ENCODE assay signal across 11 mouse cellular contexts in genomic region chr8:39313854-39314253, GRCm38 (mm10).
DNase-seq lines count a peak whose midpoint lies in the region; ATAC-seq lines count a peak whose summit lies in the region.
"Had no signal": no experiment of that assay in that cellular context is flagged by ENCODE, and none has a peak within 500 bp of the region (broad histone marks: within the 10 kb centered on the region; RNA-seq: fewer than 3 reads in every experiment).

No protein-coding gene starts in this region.

- ATAC-seq in erythroid progenitor cell, adult 5-6 weeks (replicated peaks; ENCODE audit: low FRiP score, poor library complexity, severe bottlenecking), result no peak
- ATAC-seq in megakaryocyte-erythroid progenitor cell, adult 5-6 weeks (replicated peaks; ENCODE audit: low FRiP score, low TSS enrichment, poor library complexity, severe bottlenecking), result no peak
- ATAC-seq: intestine, embryonic 16.5 days had no signal

- DNase-seq in left cerebral cortex, adult 11 months (ENCODE audit: low spot score), result peak; percentile 43
- no peak for DNase-seq in left cerebral cortex, postnatal 10 days (ENCODE audit: extremely low spot score in 1 of 2, low spot score in 2 of 2)
- DNase-seq in cerebellum, adult 11-12 months, result peak; percentile 16
- peak; percentile 44 to 69 for DNase-seq in frontal cortex, adult 2 months (ENCODE audit: extremely low spot score in 1 of 2, low spot score in 1 of 2)
- peak; percentile 34 for DNase-seq in lung, postnatal 14 days
- no peak for DNase-seq in urinary bladder, postnatal 36 days (ENCODE audit: low spot score in 2 of 2)
- DNase-seq: adrenal gland, adult 2 months; kidney, postnatal 36 days had no signal

- intact Hi-C loops in left cerebral cortex, postnatal 10 days (cut with DNase I), result no loop called here

Comparison
In these comparisons a context has a peak if more than half of its experiments do, and no peak if none do; other contexts are left out.
1. DNase-seq: peak in left cerebral cortex, adult 11 months (single experiment), cerebellum, adult 11-12 months (single experiment), frontal cortex, adult 2 months (2 of 2) and lung, postnatal 14 days (single experiment); none in left cerebral cortex, postnatal 10 days (0 of 2) and urinary bladder, postnatal 36 days (0 of 2).